Mouse (Mus musculus) G1E (cell line): ENCODE results near the gene Onecut3. TPM values are rescaled to one million over a fixed set of nuclear protein-coding genes. Genes with fewer than 3 reads are reported as not detected.

Experiments used
- ATAC-seq: 2 replicates; pipeline ENCODE4 v1.8.0; 2016; ENCODE audit warnings: mild to moderate bottlenecking; ENCODE audit not compliant: insufficient number of reproducible peaks, poor library complexity, low FRiP score, severe bottlenecking; ENCODE audit errors: extremely low read depth
- DNase-seq: peaks from one replicate; pipeline ENCODE4 v3.0.0; 2012; ENCODE audit warnings: low spot score
- H3K27me3 ChIP-seq: 2 replicates; pipeline ENCODE4 v1.6.1; 2012; ENCODE audit warnings: mild to moderate bottlenecking, low read length, inconsistent platforms; ENCODE audit not compliant: insufficient read depth
- H3K36me3 ChIP-seq: replicated peaks from 2 replicates; pipeline ENCODE3; 2012; ENCODE audit warnings: mild to moderate bottlenecking, inconsistent platforms
- H3K4me1 ChIP-seq: 2 replicates; pipeline ENCODE4 v1.6.1; 2012; ENCODE audit warnings: low read depth, low read length, inconsistent platforms, mixed read lengths; ENCODE audit not compliant: insufficient read depth
- H3K4me3 ChIP-seq: 2 replicates; pipeline ENCODE4 v1.5.1; 2012; ENCODE audit warnings: low read depth, mild to moderate bottlenecking, inconsistent platforms, low read length, moderate library complexity, mixed read lengths
- H3K9me3 ChIP-seq: replicated peaks from 2 replicates; pipeline ENCODE4 v1.6.1; 2012; ENCODE audit warnings: inconsistent platforms
- CTCF ChIP-seq: IDR thresholded peaks from 2 replicates; pipeline ENCODE4 v1.5.1; 2012; ENCODE audit warnings: low read depth, low read length, inconsistent platforms, mixed read lengths
- GATA1 ChIP-seq: IDR thresholded peaks from 2 replicates; pipeline ENCODE4 v1.6.1; 2012; ENCODE audit warnings: borderline replicate concordance, low read length, inconsistent platforms, mixed read lengths
- GATA2 ChIP-seq: IDR thresholded peaks from 2 replicates; pipeline ENCODE4 v1.6.1; 2012; ENCODE audit warnings: low read depth, low read length, inconsistent platforms, borderline replicate concordance
- POLR2AphosphoS5 ChIP-seq: IDR thresholded peaks from 2 replicates; pipeline ENCODE4 v1.6.1; 2012; ENCODE audit warnings: low read depth, low read length, inconsistent platforms; ENCODE audit not compliant: insufficient replicate concordance
- TAL1 ChIP-seq: conservative IDR thresholded peaks from 2 replicates; pipeline ENCODE4 v1.6.1; 2012; ENCODE audit warnings: low read depth, low read length, inconsistent platforms, mixed read lengths
- polyA plus RNA-seq: library from polyadenylated mRNA; stranded (reverse); fragments of >175 nt; gene quantifications from 2 replicates; pipeline ENCODE4 v1.2.3, GENCODE M21; 2012
- total RNA-seq, 2 experiments: library from RNA; stranded (forward) in 1 of 2; stranded (reverse) in 1 of 2; fragments of 200-1000 nt in 1 of 2; fragments of >200 nt in 1 of 2; fragmentation: Nextera tagmentation in 1 of 2; gene quantifications; 2 replicates each; pipeline ENCODE4 v1.2.3; 2014 to 2017

The Onecut3 gene
- total and polyA plus RNA-seq, 3 experiments = 0.11 TPM; not detected in 2

- no peak for TF ChIP-seq POLR2AphosphoS5
- TF ChIP-seq GATA2 = no peak
- no peak for TF ChIP-seq CTCF
- no peak for TF ChIP-seq TAL1
- no peak for TF ChIP-seq GATA1
- DNase-seq (no peak), ATAC-seq (no peak)
- no peaks in the 10 kb centered on the region for H3K36me3 ChIP-seq
- peaks cover 81% of the 10 kb centered on the region for H3K27me3 ChIP-seq
- no peaks in the 10 kb centered on the region; the same call in 1 of the 2 replicates for H3K4me1 ChIP-seq
- no peaks in the 10 kb centered on the region for H3K9me3 ChIP-seq
- H3K4me3 ChIP-seq = no peak overlapping the region
Observed at GRCm38 (mm10) chr10:80459236-80459635, 35.4 kb upstream of the Onecut3 start.

DNA sequence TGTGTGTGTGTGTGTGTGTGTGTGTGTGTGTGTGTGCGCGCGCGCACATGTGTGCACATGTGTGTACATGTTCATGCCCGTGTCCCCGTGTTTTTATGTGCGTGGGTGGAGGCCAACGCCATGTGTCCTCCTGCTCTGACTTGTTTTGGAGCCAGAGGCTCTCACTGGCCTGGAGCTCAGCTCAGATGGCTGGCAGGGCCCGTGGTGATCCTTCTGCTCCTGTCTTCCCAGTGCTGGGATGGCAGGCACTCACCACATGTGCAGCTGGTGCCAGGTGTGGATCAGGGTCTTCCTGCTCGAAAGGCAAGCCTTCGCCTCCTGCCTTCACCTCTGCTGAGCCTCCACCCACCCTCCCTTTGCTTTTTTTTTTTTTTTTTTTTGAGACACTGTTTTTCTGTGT lies 35.0 kb upstream of the Onecut3 start:
- TF ChIP-seq GATA1 (no peak), CTCF (no peak), POLR2AphosphoS5 (no peak), TAL1 (no peak), GATA2 (no peak)
- Histone ChIP-seq H3K4me1 (no peaks in the 10 kb centered on the region; the same call in 1 of the 2 replicates), H3K36me3 (no peaks in the 10 kb centered on the region), H3K27me3 (peaks cover 78% of the 10 kb centered on the region), H3K9me3 (no peaks in the 10 kb centered on the region), H3K4me3 (no peak overlapping the region)
- DNase-seq (no peak), ATAC-seq (no peak)

DNA sequence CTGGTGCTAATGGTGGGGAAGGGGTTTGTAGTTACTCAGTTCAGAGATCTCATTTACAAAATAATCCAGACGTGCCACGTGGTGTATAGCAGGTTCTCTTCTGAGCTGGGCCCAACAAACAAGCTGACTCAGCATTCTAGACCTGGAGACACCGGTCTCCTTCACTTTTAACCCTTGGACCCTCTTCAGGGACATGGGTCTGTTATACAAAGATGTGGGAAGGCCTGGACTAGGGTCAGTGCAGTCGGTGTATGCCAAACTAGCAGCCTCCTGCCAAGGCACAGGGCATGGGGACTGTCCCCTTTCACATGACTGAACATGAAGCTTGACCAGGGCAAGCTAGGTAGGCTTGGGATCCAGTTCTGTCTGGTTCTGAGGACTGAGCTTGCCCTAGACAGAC lies 34.3 kb upstream of the Onecut3 start:
- ATAC-seq (no peak), DNase-seq (no peak)
- H3K36me3 ChIP-seq = no peaks in the 10 kb centered on the region
- H3K4me1 ChIP-seq = no peaks in the 10 kb centered on the region; the same call in 1 of the 2 replicates
- TF ChIP-seq TAL1 (no peak), GATA1 (no peak), CTCF (no peak), POLR2AphosphoS5 (no peak), GATA2 (no peak)
- H3K27me3 ChIP-seq = peaks cover 77% of the 10 kb centered on the region
- no peak overlapping the region for H3K4me3 ChIP-seq
- H3K9me3 ChIP-seq = no peaks in the 10 kb centered on the region

- H3K27me3 ChIP-seq = peaks cover 70% of the 10 kb centered on the region
- no peak for TF ChIP-seq TAL1
- no peak for TF ChIP-seq POLR2AphosphoS5
- TF ChIP-seq CTCF = no peak
- no peak for TF ChIP-seq GATA1
- TF ChIP-seq GATA2 = no peak
- no peaks in the 10 kb centered on the region; the same call in 1 of the 2 replicates for H3K4me1 ChIP-seq
- H3K9me3 ChIP-seq = no peaks in the 10 kb centered on the region
- no peaks in the 10 kb centered on the region for H3K36me3 ChIP-seq
- DNase-seq = no peak
- ATAC-seq = no peak
- no peak overlapping the region for H3K4me3 ChIP-seq
Observed at GRCm38 (mm10) chr10:80461346-80461745, 33.3 kb upstream of the Onecut3 start.

- H3K27me3 ChIP-seq = peaks cover 57% of the 10 kb centered on the region
- TF ChIP-seq TAL1 (no peak), GATA2 (no peak), GATA1 (no peak), CTCF (no peak), POLR2AphosphoS5 (no peak)
- no peak for DNase-seq
Observed at GRCm38 (mm10) chr10:80464381-80465035, 30.1 kb upstream of the Onecut3 start.

GRCm38 (mm10) chr10:80465066-80465465 lies 29.6 kb upstream of the Onecut3 start:
- H3K36me3 ChIP-seq = no peaks in the 10 kb centered on the region
- no peak for TF ChIP-seq POLR2AphosphoS5
- no peak for TF ChIP-seq GATA1
- TF ChIP-seq CTCF = no peak
- TF ChIP-seq GATA2 = no peak
- TF ChIP-seq TAL1 = no peak
- no peaks in the 10 kb centered on the region for H3K9me3 ChIP-seq
- DNase-seq (no peak), ATAC-seq (no peak)
- peaks cover 59% of the 10 kb centered on the region for H3K27me3 ChIP-seq
- no peaks in the 10 kb centered on the region; the same call in 1 of the 2 replicates for H3K4me1 ChIP-seq
- H3K4me3 ChIP-seq = no peak overlapping the region

More at GRCm38 (mm10) chr10:80464381-80465035, 30.1 kb upstream of the Onecut3 start:
- Histone ChIP-seq H3K36me3 (no peaks in the 10 kb centered on the region), H3K9me3 (no peaks in the 10 kb centered on the region), H3K4me1 (no peaks in the 10 kb centered on the region; the same call in 1 of the 2 replicates), H3K4me3 (no peak overlapping the region)
- ATAC-seq = no peak
